Mouse (Mus musculus) yolk sac, embryonic 10.5 days (tissue): Measurements from ENCODE around the gene Sstr2.
A peak's percentile ranks its signal among the peaks of the same experiment; 100 is the strongest.

Experiments used
- DNase-seq: peaks from one replicate; pipeline ENCODE4 v3.0.0-alpha.2; 2017; ENCODE audit warnings: low spot score

Sstr2 gene

DNA sequence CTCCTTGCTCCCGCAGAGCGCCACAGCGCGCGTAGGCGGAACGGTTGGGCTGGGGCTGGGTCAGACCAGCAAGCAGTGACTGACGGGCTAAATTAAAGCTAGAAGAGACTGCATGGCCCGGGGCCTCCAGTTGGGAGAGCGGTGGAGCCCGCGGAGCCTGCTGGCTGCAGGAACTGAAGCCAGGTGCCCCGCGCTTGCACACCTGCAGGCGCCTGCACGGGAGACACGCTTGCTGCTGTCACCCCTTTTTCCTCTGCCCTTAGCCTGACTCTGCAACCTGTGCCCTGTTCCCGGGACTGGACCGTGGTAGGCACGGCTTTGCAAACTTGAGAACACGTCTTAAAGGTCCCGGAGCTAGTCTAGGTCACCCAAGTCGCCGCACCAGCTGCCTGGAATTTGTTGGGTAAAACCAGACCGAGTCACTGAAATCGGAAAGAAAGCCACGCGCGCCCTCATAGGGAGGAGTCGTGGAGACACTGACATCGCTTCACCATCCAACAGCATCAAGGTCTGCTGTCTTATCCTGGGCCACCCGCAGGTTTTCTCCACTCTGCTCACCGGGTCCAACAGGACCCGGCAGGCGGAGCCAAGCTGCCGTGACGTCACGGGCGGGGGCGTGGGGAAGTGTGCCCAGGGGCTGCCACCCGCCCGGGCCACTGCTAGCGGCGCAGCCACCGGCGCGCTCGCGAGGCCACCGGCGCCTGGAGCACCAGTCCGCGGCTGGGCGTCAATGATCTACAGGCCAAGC is at the start of gene Sstr2:
Gene Sstr2 (plus strand): TSS at position 671 of the 748 bp plus-strand sequence.
- DNase-seq: peak; percentile 34

DNA sequence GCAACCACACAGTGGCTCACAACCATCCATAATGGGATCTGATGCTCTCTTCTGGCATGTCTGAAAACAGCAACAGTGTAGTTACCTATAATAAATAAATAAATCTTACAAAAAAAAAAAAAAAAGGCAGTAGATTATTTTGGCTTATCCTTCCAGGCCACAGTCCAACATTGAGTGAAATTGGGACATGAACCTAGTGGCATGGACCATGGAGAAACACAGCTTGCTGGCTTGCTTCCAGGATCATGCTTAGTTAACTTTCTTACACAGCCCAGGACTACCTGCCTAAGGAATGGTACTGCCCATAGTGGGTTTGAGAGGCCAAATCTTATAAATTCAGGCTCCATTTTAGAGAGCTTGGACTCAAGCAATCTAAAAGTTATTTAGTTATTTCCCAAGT is 47.5 kb upstream of the Sstr2 start:
- DNase-seq: no peak

DNA sequence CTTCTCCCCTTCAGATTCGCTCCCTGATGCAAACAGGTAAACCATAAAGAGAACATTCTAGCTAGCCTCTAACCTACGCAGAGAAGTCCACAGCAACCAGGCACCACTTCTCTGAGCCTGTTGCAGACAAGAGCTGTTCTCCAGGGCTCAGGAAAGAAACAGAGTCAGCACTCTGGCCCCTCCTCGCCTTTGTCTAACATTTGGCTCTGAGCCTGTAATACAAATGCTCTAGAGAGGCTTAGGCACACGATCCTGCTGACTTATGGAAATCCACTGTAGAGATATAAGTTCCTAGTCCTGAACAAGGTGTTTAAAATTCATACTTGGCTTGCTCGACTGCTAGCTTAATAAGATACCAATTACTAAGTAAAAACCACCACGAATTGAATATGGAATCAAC is 46.5 kb upstream of the Sstr2 start:
- DNase-seq: no peak

DNA sequence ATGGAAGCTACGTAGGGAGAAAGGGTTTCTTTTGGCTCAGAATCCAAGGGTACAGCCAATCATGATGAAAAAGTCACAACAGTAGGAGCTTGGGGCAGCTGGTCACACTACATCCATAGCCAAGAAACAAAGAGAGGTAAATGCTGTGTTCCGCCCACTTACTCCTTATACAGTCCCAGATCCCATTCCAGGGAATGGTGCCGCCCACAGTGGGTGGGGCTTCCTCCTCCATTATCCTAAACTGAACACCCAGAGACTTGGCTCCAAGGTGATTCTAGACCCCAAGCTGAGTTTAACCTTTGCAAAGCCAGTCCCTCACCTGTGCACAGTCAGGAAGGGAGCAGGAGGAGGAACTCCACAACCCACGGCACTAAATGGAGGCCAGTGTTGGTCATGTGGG is 41.9 kb upstream of the Sstr2 start:
- DNase-seq: no peak

DNA sequence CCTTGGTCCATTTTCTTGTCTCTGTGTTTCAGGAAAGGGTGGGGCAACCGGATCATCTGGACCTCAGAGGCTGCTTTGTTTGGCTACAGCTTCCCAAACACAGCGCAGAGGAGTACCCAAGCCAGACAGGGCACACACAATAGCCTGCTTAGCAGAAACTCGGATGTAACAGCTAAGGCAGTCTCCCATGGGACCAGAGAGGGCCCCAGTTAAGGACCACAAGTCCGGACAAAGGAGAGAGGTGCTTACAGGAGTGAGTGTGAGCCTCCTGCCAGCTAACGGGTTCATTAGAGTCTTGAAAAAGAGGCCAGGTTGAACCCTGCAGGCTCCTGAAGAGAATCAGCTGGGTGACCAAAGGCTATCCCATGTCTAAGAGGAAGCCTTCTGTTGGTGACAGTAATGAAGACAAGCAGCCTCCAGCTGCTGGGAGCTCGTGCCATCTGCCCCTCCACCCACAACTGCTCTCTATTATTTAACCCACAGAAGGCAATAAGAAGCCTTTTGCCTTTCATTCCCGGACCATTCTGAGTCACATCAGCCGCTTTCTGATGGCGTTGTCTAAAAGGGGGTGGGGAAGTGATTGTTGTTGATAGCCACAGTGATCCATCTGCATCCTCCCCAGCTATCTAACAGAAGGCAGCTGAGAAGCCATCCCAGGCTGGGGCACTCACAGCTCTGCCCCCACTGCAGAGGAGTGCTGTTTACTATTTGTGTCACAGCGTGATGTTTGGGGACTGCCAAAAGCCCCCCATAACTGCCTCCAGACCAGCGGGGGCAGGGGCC is 35.1 kb upstream of the Sstr2 start:
- no peak for DNase-seq

DNA sequence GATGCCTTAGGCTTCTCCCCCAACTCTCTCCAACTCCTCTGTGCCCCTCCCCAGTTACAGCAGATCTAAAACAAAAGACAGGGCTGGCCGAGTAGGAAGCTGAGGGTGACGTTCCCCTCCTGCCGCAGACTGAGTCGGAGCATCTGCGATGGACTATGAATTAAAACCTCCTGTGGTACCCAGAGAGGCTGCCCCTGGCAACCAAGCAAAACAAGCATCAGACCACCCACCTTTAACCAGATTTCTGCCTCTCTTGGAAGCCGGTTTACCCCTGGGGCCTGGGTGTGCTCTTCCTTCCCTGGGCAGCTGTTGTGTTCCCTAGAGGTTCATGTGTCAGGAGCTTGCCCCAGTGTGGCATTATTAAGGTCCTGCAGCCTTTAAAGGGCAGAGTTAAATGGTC is 32.7 kb upstream of the Sstr2 start:
- DNase-seq: no peak

DNA sequence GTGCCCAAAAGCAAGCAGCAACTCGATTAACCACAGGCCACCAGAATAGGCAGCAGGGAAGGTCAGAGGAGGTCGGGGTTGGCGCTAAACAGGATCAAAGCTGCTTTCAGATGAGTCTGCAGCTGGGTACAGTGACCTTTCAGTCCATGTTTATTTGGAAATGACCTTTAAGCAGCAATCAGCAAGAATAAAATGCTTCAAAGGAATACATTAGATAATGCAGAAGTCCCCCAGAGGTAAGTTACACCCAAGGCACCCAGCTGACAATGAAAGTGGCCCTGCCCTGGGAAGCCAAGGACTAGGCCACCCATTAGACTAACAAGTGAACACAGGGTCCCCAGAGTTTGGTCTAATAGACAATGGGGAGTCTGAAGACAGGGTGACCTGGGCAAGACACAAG is 30.2 kb upstream of the Sstr2 start:
- no peak for DNase-seq

DNA sequence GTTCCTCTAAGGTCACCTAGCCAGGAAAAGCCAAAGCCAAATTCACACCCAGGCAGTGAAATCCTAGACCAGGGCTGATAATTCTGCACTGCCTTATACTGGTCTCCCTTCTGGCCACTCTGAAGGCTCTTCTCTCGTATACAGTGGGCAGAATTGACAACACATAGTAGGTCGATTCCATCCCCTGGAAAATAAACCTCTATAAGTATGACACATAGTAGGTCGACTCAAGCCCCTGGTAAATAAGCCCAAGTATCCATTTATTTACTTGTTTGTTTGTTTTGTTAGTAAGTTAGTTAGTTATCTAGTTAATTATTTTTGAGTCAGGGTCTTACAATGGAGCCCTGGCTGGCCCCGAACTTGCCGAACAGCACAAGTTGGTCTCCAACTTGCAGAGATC is 24.0 kb upstream of the Sstr2 start:
- DNase-seq: no peak

DNA sequence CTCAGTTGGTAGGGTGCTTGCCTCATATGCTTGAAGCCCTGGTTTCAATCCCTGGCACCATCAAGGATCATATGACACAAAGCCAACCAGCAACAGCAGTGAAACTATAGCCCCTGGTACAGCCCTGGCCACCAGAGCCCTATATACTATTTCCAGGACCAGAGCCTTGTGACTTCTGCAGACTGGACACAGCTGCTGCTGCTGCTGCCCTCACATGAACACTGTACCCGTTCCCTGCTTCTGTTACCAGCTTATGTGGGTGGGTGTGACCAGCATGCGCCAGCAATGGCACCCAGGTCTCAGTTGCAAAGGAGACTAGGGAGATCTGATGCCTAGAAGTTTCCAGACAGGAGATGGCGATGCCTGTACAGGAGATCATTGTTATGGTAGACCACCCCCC is 21.5 kb upstream of the Sstr2 start:
- DNase-seq: no peak

DNA sequence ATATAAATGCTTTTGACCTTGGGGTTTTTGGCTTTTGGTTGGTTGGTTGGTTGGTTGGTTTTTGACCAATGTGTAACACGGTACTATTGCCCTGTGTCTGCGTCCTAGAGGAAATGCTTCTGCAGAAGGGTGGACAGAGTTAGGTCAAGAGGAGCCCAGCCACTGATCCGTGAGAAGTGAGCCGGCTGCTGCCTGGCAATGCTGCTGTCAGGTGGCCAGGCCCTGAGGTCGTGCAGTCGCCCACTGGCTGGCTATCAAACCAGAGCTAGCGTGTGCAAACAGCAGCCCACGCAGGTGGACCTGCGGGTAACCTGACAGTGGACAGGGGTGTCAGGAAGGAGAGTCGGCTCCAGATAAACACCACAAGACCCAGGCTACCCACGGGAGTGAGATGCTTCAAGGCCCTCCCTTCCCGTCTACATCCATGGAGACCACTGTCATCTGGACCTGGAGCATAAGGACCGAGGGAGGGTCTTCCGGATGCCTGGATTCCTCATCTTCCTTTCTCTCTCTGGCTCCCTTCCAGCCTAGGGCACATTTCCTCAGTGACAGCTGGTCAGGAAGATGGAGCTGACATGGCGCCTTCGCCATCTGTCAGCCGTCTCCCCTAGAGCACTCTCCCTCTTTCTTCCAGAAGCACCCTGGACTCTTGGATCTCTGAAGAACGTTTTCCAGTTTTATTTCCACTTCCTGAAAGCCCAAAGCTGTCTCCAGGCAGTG is 18.5 kb upstream of the Sstr2 start:
- no peak for DNase-seq

DNA sequence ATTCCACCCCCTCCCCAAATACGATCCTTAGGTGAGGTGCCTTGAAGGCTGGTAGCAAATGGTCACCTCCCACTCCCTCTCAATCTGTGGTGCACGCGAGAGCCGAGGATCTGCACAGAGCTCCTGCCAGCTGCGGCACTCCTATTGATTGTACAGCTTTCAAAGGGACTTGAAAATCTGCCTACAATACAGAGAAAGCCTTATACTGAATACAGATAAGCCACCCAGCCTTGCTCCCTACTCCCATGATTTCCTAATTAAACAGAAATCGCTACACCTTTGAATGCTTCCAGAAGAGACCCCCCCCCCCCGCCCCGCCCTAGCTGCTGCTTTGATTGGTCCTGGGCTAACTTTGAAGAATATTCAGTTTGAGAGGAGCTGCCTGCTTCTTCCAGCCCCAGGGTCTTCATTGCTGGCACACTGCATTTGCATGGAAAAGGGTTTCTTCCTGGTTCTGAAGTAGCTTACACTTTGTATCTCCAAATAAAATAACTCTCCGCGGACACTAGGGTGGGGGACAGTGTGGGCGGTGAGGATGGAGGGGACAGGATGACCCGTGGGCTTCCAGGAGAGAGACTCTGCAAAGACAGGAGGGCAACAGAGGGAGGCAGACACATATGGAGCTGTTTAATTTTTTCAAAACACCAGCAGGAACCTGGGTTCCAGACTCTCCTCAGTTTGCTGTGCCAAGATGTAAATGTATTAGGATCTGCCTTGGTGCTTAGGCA is 17.4 kb upstream of the Sstr2 start:
- DNase-seq: no peak

DNA sequence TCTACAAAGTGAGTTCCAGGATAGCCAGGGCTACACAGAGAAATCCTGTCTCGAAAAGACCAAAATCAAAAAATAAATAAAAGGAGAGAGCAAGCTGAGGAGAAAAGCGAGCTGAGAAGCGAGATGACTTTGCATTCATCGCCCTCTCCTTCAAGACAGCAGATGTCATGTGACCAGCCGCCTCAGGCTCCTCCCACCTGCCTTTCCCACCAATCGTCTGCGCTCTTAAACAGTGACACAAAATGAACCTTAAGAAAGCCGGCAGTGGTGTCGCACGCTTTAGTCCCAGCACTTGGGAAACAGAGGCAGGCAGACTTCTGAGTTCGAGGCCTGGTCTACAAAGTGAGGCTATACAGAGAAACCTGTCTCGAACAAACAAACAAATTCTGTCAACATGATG is 11.6 kb upstream of the Sstr2 start:
- DNase-seq: no peak

DNA sequence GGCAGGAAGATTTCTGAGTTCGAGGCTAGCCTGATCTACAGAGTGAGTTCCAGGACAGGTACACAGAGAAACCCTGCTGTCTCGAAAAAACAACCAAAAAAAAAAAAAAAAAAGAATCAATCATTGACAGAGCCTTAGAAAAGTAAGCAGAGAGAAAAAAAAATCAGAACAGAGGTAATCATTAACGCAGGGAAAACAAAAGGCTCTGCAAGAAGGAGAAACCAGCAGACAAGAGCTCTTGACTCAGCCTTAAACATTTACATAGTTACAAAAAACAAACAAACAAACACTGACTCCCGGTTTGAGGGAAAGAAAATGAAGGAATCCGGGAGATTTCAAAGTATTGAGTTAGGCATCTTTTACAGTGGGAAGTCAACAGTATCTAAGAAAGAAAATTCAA is 9.6 kb upstream of the Sstr2 start:
- peak; percentile 22 for DNase-seq

DNA sequence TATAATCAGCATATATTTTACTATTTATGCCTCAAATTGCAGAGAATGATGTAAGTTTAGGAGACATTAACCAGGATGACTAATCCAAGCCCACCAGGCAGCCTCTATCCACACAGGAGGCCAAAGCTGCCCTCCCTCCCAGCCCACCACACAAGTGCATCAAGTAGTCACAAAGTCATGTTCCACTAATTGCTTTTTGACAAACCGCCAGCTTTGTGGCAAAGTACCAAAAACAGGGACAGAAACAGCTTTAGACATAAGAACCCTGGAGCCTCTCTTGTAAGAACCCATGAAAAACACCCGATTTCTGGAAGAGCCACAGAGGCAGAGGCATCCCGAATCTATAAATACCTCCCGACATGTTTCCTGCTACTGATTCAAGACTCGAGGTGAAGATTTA is 8.9 kb upstream of the Sstr2 start:
- DNase-seq: no peak

DNA sequence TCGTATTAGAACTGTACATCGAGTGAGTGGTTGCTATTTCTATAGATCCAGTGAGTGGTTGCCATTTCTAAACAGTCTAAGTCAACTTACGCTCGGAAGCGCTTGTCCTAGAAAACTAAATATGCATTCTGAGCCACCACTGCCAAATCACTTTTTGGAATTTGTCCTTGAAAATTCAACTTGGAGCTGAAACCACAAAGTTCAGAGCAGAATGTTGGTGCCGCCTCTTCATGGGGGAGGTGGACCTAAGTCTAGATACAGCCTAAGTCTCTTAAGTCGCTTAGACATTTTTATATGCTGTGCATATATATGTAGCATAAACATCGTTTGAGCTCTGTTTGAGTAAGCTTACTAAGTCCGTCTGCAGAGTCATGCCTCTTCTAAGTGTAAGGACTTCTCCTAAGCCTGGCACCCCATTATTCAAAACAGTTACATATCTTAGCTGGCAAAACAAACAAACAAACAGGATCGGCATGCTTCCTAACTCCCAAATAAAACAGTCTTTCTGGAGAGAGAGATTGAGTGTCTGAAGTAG is 8.0 kb upstream of the Sstr2 start:
- no peak for DNase-seq

DNA sequence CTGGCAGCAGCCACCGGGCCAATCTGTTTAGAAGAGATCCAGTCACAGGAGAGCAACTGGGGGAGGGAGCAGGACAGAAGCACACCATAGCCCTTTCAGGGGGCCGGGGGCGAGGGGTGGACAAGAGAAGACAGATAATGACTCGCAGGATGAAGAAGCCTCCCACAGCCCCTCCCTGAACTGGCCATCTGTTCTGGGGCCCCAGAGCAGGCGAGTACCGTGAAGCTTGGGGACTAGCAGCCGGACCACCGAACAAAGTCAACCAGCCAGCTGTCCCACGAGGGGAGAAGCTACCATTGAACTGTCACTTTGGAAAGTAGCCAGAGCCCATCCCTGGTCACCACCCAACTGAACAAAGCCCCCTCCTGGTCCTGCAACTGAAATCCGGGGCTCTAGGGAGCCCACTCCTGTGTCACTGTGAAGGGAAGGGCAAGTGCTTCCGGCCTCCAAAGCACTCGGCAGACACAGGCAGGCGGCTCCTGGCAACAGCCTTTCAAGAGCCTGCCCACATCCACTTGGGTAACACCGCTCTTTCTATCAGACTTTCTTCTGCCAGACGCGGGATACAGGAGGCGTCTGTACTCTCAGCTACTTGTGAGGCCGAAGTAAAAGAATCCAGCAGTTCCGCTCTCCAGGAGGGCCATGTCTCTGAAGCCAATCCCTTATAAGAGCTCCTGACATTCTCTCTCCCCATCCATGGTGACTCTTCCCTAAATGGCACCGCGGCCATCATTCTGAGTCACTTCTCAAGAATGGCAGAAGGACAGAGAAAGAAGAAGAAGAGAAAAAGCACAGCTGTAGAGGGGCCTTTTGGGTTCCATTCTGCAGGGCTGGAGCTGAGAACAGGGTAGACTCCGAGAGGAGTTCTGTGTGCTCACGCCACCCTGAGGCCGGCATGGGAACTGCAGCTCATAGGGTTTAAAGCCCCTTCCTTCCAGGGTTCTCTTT is 7.2 kb upstream of the Sstr2 start:
- peak; percentile 44 for DNase-seq

DNA sequence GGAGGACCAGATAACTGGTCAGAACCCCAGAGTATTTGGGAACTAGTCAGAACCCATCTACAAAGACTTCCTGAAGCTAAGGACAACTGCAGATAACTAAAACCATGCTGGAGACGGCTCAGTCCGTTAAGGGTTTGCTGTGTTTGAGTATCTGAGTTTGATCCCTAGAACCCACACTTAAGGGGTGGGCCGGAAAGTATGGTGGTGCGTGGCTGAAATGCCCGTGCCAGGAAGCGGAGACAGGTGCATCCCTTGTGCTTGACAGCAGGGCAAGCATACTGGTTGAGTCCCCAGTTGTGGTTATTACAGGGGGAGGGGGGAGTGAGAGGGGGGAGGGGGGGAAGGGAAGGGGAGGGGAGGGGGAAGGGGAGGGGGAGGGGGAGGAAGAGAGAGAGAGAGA is 4.7 kb upstream of the Sstr2 start:
- no peak for DNase-seq

DNA sequence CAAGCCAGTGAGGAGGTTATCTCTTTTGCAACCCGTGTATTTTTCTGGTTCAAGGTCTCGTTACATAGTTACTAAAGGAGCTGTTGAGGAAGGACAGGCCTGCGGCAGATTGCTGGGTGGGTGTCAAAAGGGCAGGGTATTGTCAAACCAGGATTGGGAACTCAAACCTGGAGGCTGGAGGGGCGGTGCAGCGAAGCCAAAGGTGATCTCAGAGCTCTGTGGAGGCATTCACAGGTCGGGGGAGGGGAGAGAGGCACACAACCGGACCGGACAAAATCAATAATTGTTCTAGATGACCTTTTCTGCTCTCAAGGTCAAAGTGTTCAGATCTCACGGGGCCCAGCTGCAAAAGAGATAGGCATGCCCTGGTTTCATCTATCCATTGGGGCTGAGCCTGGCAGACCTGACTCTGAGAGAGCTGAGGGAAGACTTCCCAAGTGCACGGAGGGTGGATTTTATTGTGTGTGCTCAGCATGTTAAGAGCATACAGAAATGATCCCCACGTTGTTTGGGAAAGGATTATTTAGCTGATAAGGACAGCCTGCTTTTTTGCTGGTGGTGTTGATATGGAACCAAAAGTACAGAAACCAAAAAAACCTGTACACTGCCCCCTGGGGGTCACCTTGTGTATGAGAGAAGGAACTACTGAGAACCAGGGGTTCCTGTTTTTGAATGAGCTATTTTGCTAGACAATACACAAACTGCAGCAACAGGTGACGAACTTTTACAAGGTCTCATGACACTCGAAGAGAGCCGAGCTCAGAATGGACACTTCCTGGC is 1.8 kb upstream of the Sstr2 start:
- peak; percentile 69 for DNase-seq

DNA sequence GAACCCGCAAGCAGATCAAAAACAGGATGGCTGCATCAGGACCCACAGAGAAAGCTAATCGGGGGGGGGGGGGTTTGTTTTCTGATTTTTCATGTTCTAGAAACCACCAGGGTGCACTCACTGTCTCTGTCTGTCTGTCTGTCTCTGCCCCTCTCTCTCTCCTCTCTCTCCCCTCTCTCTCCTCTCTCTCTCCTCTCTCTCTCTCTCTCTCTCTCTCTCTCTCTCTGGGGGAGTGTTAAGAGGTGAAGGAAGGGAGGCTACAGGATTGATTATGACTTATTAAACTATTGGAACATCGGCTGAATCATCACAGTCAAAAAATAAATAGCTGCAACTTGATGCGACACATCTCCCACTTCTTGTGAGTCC is 855 bp upstream of the Sstr2 start:
- no peak for DNase-seq

DNA sequence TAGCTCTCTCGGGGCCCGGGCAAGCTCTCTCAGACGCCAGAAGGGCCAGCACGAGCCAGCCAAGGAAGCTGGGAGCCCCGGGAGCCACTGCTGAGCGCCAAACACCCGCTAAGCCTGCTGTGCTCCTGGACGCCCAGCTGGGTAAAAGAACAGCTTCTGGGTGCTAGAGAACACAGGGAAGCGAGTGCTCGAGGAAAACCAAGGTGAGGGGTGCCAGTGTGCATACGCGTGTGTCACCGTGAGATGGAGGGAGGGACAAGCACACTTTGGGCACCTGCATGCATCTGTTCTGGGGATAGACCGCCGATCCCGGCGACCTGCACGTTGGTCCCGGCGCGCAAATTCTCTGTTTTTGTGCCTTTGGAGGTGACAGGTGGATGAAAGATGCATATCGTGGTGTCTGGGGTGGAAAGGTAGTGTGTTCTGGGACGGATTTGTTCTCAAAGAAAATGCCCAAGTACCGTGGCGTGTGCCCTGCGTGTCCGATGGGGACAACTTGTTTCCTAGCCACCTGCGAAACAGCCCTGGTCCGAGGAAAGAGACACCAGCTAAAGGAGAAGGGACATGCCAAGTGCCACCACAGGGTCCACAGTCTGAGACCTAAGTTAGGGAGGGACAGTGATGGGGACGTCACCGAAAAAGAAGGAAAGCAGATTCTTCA is 408 bp downstream of the Sstr2 start:
- no peak for DNase-seq
